Mouse (Mus musculus): ENCODE measurements around the gene Mdga1. TPM values are rescaled to one million over a fixed set of nuclear protein-coding genes. Genes with fewer than 3 reads are reported as not detected.

The Mdga1 gene
- polyA plus RNA-seq, 1 experiment from 2014 or later: 1.7 TPM

DNA sequence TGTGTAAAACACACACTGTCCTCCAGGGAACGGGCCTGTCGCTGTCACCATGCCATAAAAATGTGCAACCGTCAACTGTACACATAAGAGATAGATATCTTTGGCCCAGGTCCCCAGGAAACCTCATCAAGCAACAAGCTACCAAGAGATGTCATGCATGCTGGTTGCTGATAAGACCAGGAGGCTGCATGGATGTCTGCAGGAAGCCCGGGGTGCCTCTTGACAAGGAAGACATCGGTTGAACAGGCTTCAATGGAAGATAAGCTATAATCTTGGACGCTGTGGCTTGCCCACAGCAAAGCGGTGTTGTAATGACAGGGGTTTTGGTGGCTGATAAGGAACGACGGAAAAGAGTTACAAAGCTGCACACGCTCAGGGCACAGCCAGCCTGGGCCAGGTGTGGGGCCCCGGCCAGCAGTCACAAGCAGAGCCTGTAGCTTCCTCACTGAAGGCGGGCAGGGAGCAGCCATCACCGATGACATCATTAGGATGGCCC, 110.1 kb downstream of the Mdga1 start:
- WGBS: 76% methylated on average over 13 of the region's 13 CpGs
- ATAC-seq (replicated peaks; ENCODE audit: low FRiP score, low TSS enrichment, low read depth) (no peak), DNase-seq (ENCODE audit: low spot score) (no peak)
- Histone ChIP-seq H3K27me3 (replicated peaks; ENCODE audit: control insufficient read depth, insufficient read depth, low read length) (no peaks in the 10 kb centered on the region), H3K27ac (ENCODE audit: low read depth) (no peak overlapping the region), H3K4me2 (ENCODE audit: low read length) (no peak overlapping the region), H3K36me3 (ENCODE audit: control insufficient read depth, insufficient read depth, low read length) (no peaks in the 10 kb centered on the region), H3K9me3 (ENCODE audit: control insufficient read depth, low read length) (no peaks in the 10 kb centered on the region), H3K4me3 (ENCODE audit: low read depth, low read length) (no peak overlapping the region), H3K9ac (ENCODE audit: low read length) (no peak overlapping the region), H3K4me1 (replicated peaks; ENCODE audit: control insufficient read depth, insufficient read depth, low read length) (peaks cover 14% of the 10 kb centered on the region)

DNA sequence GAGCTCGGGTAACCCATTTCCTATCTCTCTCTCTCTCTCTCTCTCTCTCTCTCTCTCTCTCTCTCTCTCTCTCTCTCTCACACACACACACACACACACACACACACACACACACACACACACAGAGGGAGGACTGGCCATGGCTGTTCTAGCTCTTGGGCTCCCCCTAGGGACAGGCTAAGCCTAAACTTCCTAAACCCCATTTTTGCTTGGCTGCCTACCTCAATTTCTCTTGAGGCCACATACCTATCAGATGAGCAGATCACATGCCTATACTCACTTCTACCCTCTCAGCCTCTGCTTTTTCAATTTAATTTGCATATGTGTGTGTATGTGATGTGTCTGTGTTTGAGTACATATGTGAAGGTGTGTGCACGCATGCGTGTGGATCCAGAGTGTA, 111.1 kb downstream of the Mdga1 start:
- no peak overlapping the region for H3K4me3 ChIP-seq (ENCODE audit: low read depth, low read length)
- DNase-seq (ENCODE audit: low spot score) (no peak), ATAC-seq (replicated peaks; ENCODE audit: low FRiP score, low TSS enrichment, low read depth) (no peak)
- no peaks in the 10 kb centered on the region for H3K36me3 ChIP-seq (ENCODE audit: control insufficient read depth, insufficient read depth, low read length)
- H3K27me3 ChIP-seq (replicated peaks; ENCODE audit: control insufficient read depth, insufficient read depth, low read length): no peaks in the 10 kb centered on the region
- no peak overlapping the region for H3K4me2 ChIP-seq (ENCODE audit: low read length)
- WGBS: 87% methylated on average over 3 of the region's 3 CpGs
- H3K9ac ChIP-seq (ENCODE audit: low read length): no peak overlapping the region
- H3K9me3 ChIP-seq (ENCODE audit: control insufficient read depth, low read length): no peaks in the 10 kb centered on the region
- peaks cover 14% of the 10 kb centered on the region for H3K4me1 ChIP-seq (replicated peaks; ENCODE audit: control insufficient read depth, insufficient read depth, low read length)
- no peak overlapping the region for H3K27ac ChIP-seq (ENCODE audit: low read depth)

DNA sequence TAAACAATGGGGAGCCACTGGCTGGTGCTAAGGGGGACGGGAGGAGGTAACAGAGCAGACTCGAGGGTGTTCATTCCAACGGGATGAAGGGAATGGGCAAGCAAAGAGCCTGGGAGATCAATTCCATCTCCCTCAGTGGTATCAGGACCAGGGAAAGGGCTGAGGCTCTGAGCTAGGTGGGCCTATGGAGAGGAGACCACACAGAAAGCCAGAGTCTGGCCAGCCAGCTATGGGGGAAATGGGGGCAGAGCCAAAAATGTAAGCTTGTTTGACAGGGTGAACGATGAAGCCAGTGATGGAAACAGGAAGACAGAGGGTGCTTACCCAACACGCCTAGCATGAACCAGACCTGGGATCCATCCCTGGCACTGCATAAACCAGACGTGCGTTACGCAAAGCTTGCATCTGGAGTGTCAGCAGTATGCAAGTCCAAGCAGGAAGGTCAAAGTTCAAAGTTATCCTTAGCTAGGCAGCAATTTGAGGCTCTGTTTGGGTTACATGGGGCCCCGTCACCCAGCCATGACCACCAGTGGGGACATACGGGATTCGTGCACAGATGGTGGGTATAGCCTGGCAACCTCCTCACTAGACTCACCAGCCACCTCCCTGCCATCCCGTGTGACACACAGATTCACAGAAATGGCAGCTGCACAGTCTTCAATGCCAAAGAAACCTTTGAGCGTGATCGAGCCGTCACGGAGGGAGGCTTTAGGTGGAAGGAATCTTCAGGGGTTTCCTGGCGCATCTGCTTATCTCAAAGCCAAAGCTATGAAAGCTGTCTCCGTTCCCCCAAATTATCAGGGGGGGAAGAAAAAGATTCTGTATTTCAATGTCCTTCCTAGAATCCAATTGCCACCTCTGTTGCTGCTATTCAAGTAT, 113.9 kb downstream of the Mdga1 start:
- no peak for ATAC-seq (replicated peaks; ENCODE audit: low FRiP score, low TSS enrichment, low read depth)
- no peak overlapping the region for H3K27ac ChIP-seq (ENCODE audit: low read depth)

GRCm38 (mm10) chr17:29854835-29855234, 115.1 kb downstream of the Mdga1 start:
- no peak for ATAC-seq (replicated peaks; ENCODE audit: low FRiP score, low TSS enrichment, low read depth)
- DNase-seq (ENCODE audit: low spot score): no peak
- Histone ChIP-seq H3K27ac (ENCODE audit: low read depth) (no peak overlapping the region), H3K9ac (ENCODE audit: low read length) (no peak overlapping the region), H3K9me3 (ENCODE audit: control insufficient read depth, low read length) (no peaks in the 10 kb centered on the region), H3K4me2 (ENCODE audit: low read length) (no peak overlapping the region), H3K27me3 (replicated peaks; ENCODE audit: control insufficient read depth, insufficient read depth, low read length) (no peaks in the 10 kb centered on the region), H3K4me1 (replicated peaks; ENCODE audit: control insufficient read depth, insufficient read depth, low read length) (peaks cover 14% of the 10 kb centered on the region), H3K36me3 (ENCODE audit: control insufficient read depth, insufficient read depth, low read length) (no peaks in the 10 kb centered on the region), H3K4me3 (ENCODE audit: low read depth, low read length) (no peak overlapping the region)
- 90% methylated on average over 4 of the region's 4 CpGs for WGBS

More for the DNA sequence above, 113.9 kb downstream of the Mdga1 start:
- Histone ChIP-seq H3K4me1 (replicated peaks; ENCODE audit: control insufficient read depth, insufficient read depth, low read length) (peaks cover 14% of the 10 kb centered on the region), H3K9me3 (ENCODE audit: control insufficient read depth, low read length) (no peaks in the 10 kb centered on the region), H3K36me3 (ENCODE audit: control insufficient read depth, insufficient read depth, low read length) (no peaks in the 10 kb centered on the region), H3K4me3 (ENCODE audit: low read depth, low read length) (no peak overlapping the region), H3K27me3 (replicated peaks; ENCODE audit: control insufficient read depth, insufficient read depth, low read length) (no peaks in the 10 kb centered on the region), H3K9ac (ENCODE audit: low read length) (no peak overlapping the region), H3K4me2 (ENCODE audit: low read length) (no peak overlapping the region)
- no peak for DNase-seq (ENCODE audit: low spot score)
- WGBS: 42% methylated on average over 18 of the region's 18 CpGs

- Histone ChIP-seq H3K4me2 (ENCODE audit: low read length) (no peak overlapping the region), H3K27ac (ENCODE audit: low read depth) (no peak overlapping the region), H3K9me3 (ENCODE audit: control insufficient read depth, low read length) (no peaks in the 10 kb centered on the region), H3K4me3 (ENCODE audit: low read depth, low read length) (no peak overlapping the region), H3K9ac (ENCODE audit: low read length) (no peak overlapping the region), H3K27me3 (replicated peaks; ENCODE audit: control insufficient read depth, insufficient read depth, low read length) (no peaks in the 10 kb centered on the region), H3K4me1 (replicated peaks; ENCODE audit: control insufficient read depth, insufficient read depth, low read length) (peaks cover 14% of the 10 kb centered on the region), H3K36me3 (ENCODE audit: control insufficient read depth, insufficient read depth, low read length) (no peaks in the 10 kb centered on the region)
- no peak for ATAC-seq (replicated peaks; ENCODE audit: low FRiP score, low TSS enrichment, low read depth)
- 62% methylated on average over 6 of the region's 6 CpGs for WGBS
- no peak for DNase-seq (ENCODE audit: low spot score)
Measured at GRCm38 (mm10) chr17:29854388-29854787, 115.5 kb downstream of the Mdga1 start.

DNA sequence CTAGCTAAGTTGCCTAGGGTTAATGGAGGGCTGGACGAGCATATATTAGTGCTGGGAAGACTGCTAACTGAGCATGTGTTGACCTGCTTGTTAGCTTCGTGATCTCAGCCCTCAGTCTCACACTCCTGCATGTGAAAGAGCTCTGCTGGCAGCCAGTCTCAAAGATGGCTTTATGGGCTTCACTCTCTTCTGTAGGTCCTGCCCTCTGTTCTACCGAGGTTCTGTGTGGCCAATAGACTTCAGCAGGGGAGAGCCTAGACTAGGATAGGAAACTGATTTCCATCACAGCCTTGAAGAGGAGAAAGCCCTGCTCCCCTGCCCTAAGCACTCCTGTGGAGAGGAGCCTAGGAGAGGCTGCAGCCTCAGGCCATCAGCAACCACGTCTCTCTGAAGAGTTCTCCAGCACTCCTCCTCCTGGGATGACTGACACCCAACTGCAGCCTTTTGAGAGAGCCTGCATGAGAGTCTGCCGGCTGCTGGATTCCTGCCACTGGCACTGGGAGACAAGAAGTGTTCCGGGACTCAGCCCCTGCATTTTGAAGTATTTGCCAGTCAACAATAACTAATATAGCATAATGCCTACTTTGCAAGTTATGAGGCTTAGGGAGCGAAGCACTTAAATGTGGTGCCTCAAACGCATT, 116.9 kb downstream of the Mdga1 start:
- peaks cover 14% of the 10 kb centered on the region for H3K4me1 ChIP-seq (replicated peaks; ENCODE audit: control insufficient read depth, insufficient read depth, low read length)
- H3K4me2 ChIP-seq (ENCODE audit: low read length): no peak overlapping the region
- H3K9me3 ChIP-seq (ENCODE audit: control insufficient read depth, low read length): no peaks in the 10 kb centered on the region
- 55% methylated on average over 8 of the region's 8 CpGs for WGBS
- H3K27ac ChIP-seq (ENCODE audit: low read depth): no peak overlapping the region
- H3K9ac ChIP-seq (ENCODE audit: low read length): no peak overlapping the region
- no peaks in the 10 kb centered on the region for H3K27me3 ChIP-seq (replicated peaks; ENCODE audit: control insufficient read depth, insufficient read depth, low read length)
- H3K36me3 ChIP-seq (ENCODE audit: control insufficient read depth, insufficient read depth, low read length): no peaks in the 10 kb centered on the region
- H3K4me3 ChIP-seq (ENCODE audit: low read depth, low read length): no peak overlapping the region
- DNase-seq (ENCODE audit: low spot score): no peak
- no peak for ATAC-seq (replicated peaks; ENCODE audit: low FRiP score, low TSS enrichment, low read depth)

GRCm38 (mm10) chr17:29849436-29849797, 120.5 kb downstream of the Mdga1 start:
- Histone ChIP-seq H3K36me3 (ENCODE audit: control insufficient read depth, insufficient read depth, low read length) (no peaks in the 10 kb centered on the region), H3K27me3 (replicated peaks; ENCODE audit: control insufficient read depth, insufficient read depth, low read length) (no peaks in the 10 kb centered on the region), H3K9me3 (ENCODE audit: control insufficient read depth, low read length) (no peaks in the 10 kb centered on the region), H3K27ac (ENCODE audit: low read depth) (no peak overlapping the region), H3K4me2 (ENCODE audit: low read length) (no peak overlapping the region), H3K4me3 (ENCODE audit: low read depth, low read length) (no peak overlapping the region), H3K4me1 (replicated peaks; ENCODE audit: control insufficient read depth, insufficient read depth, low read length) (no peaks in the 10 kb centered on the region), H3K9ac (ENCODE audit: low read length) (no peak overlapping the region)
- no peak for ATAC-seq (replicated peaks; ENCODE audit: low FRiP score, low TSS enrichment, low read depth)
- 80% methylated on average over 13 of the region's 13 CpGs for WGBS
- DNase-seq (ENCODE audit: low spot score): no peak

- ATAC-seq (replicated peaks; ENCODE audit: low FRiP score, low TSS enrichment, low read depth) (no peak), DNase-seq (ENCODE audit: low spot score) (peak; percentile 89)
- no peaks in the 10 kb centered on the region for H3K4me1 ChIP-seq (replicated peaks; ENCODE audit: control insufficient read depth, insufficient read depth, low read length)
- 33% methylated on average over 17 of the region's 17 CpGs for WGBS
- H3K27me3 ChIP-seq (replicated peaks; ENCODE audit: control insufficient read depth, insufficient read depth, low read length): no peaks in the 10 kb centered on the region
- no peaks in the 10 kb centered on the region for H3K36me3 ChIP-seq (ENCODE audit: control insufficient read depth, insufficient read depth, low read length)
- H3K4me3 ChIP-seq (ENCODE audit: low read depth, low read length): no peak overlapping the region
- no peak overlapping the region for H3K4me2 ChIP-seq (ENCODE audit: low read length)
- no peaks in the 10 kb centered on the region for H3K9me3 ChIP-seq (ENCODE audit: control insufficient read depth, low read length)
- H3K9ac ChIP-seq (ENCODE audit: low read length): no peak overlapping the region
- no peak overlapping the region for H3K27ac ChIP-seq (ENCODE audit: low read depth)
Measured at GRCm38 (mm10) chr17:29848793-29849435, 121.0 kb downstream of the Mdga1 start.

Measured in intestine, embryonic 14.5 days (tissue).